Mouse (Mus musculus): Measurements from ENCODE around the gene Gm28043. TPM values are rescaled to one million over a fixed set of nuclear protein-coding genes. Genes with fewer than 3 reads are reported as not detected.

The Gm28043 gene
- total RNA-seq, 1 experiment = 10.2 TPM

DNA sequence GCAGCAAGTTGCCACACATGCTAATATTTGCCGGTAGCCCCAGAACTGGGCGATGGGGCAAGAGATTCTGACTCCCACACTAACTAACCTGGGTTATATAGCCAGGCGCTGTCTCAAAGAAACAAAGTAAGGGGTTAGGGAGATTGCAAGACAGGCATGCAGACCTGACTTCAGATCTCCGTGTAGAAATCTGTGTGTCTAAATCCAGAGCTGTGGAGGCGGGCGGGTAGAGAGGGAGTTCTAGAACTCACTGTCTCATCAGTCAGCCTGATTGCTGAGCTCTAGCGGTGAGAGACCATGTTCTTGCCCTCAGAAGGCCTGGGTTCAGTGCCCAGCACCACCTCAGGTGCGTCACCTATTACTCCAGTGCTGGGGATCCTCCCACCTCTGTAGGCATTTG, 8.8 kb downstream of the Gm28043 start:
- Histone ChIP-seq H3K9me3 (ENCODE audit: control insufficient read depth, insufficient read depth, low read depth, low read length) (no peaks in the 10 kb centered on the region), H3K9ac (ENCODE audit: insufficient read depth, low read depth, low read length, poor library complexity, severe bottlenecking) (no peak overlapping the region), H3K36me3 (ENCODE audit: control insufficient read depth, insufficient read depth, low read length, poor library complexity, severe bottlenecking) (peaks cover 30% of the 10 kb centered on the region), H3K27ac (ENCODE audit: insufficient read depth, low read depth, low read length, poor library complexity, severe bottlenecking) (no peak overlapping the region), H3K4me1 (ENCODE audit: control insufficient read depth in 2 of 2, insufficient read depth in 2 of 2, low read length in 2 of 2, poor library complexity in 1 of 2) (peaks cover 0 to 3% of the 10 kb centered on the region in 2 experiments; a peak in 1 of 4 replicates), H3K4me3 (ENCODE audit: insufficient read depth in 1 of 2, low read depth in 1 of 2, low read length in 2 of 2, poor library complexity in 1 of 2, severe bottlenecking in 1 of 2) (no peak overlapping the region)
- in situ Hi-C loops (cut with MboI; ENCODE audit: low sequenced_read_pairs in 2 of 2, unreplicated experiment in 2 of 2) = no loop called here
- TF ChIP-seq MAFK (IDR thresholded peaks at IDR 0.05; ENCODE audit: insufficient read depth, low read depth, low read length) (no peak), ZNF384 (IDR thresholded peaks at IDR 0.05; ENCODE audit: low read depth, low read length) (no peak), ZC3H11A (IDR thresholded peaks at IDR 0.05; ENCODE audit: borderline replicate concordance, low read depth, low read length) (no peak), CHD2 (IDR thresholded peaks at IDR 0.05; ENCODE audit: low read depth, low read length) (no peak), HCFC1 (IDR thresholded peaks at IDR 0.05; ENCODE audit: borderline replicate concordance, insufficient read depth, low read length) (no peak)
- DNase-seq (ENCODE audit: low read depth, low spot score) = no peak

DNA sequence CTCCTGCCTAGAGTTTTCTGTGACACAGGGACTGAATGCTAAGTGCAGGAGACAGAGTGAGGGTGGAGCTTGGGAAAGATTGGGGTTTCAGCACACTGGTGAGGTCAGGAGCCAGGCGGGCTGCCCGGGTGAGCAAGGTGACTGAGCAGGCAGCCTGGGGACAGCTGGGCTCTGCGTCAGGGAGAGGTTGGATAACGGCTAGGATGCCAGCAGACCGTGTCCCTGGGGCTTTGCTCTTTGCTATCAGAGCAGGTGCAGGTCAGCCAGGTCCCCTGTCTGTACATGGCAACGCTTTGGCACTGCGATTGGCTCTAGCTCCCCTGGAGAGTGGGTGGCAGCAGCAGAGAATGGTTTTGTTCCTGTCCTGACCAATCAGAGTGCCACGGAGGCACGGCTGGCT, 12.6 kb downstream of the Gm28043 start:
- H3K9ac ChIP-seq (ENCODE audit: insufficient read depth, low read depth, low read length, poor library complexity, severe bottlenecking) = peak overlapping the region; percentile 35; the same call in 1 of the 2 replicates
- TF ChIP-seq HCFC1 (IDR thresholded peaks at IDR 0.05; ENCODE audit: borderline replicate concordance, insufficient read depth, low read length) (no peak), MAFK (IDR thresholded peaks at IDR 0.05; ENCODE audit: insufficient read depth, low read depth, low read length) (no peak), ZC3H11A (IDR thresholded peaks at IDR 0.05; ENCODE audit: borderline replicate concordance, low read depth, low read length) (no peak), CHD2 (IDR thresholded peaks at IDR 0.05; ENCODE audit: low read depth, low read length) (no peak), ZNF384 (IDR thresholded peaks at IDR 0.05; ENCODE audit: low read depth, low read length) (no peak)
- DNase-seq (ENCODE audit: low read depth, low spot score) = no peak
- H3K4me1 ChIP-seq (ENCODE audit: control insufficient read depth in 2 of 2, insufficient read depth in 2 of 2, low read length in 2 of 2, poor library complexity in 1 of 2) = peaks cover 0 to 15% of the 10 kb centered on the region in 2 experiments; a peak in 1 of 4 replicates
- H3K4me3 ChIP-seq (ENCODE audit: insufficient read depth in 1 of 2, low read depth in 1 of 2, low read length in 2 of 2, poor library complexity in 1 of 2, severe bottlenecking in 1 of 2) = no peak overlapping the region
- no peak overlapping the region; the same call in 1 of the 2 replicates for H3K27ac ChIP-seq (ENCODE audit: insufficient read depth, low read depth, low read length, poor library complexity, severe bottlenecking)
- peaks cover 38% of the 10 kb centered on the region for H3K36me3 ChIP-seq (ENCODE audit: control insufficient read depth, insufficient read depth, low read length, poor library complexity, severe bottlenecking)
- no peaks in the 10 kb centered on the region for H3K9me3 ChIP-seq (ENCODE audit: control insufficient read depth, insufficient read depth, low read depth, low read length)
- in situ Hi-C loops (cut with MboI; ENCODE audit: low sequenced_read_pairs in 2 of 2, unreplicated experiment in 2 of 2) = no loop called here

DNA sequence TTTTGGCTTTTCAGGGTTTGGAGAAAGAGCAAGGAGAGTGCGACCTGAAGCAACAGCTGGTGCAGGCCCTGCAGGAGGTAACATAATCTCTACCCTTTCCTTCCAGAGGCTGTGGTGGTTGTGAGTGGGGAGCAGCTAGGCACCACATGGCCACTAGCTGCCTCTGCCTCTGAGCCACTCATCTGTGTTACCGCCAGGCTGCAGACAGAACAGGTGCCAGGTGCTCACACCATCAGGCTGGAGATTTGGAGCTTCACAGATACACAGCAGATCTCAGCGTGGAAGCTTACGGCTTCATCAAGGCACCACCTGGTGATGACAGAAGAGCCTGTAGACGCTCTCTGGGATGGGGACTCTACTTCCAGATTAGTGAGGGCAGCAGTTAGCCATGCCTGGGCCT, 14.3 kb downstream of the Gm28043 start:
- peak overlapping the region; percentile 2; the same call in 1 of the 2 replicates for H3K9ac ChIP-seq (ENCODE audit: insufficient read depth, low read depth, low read length, poor library complexity, severe bottlenecking)
- DNase-seq (ENCODE audit: low read depth, low spot score) = no peak
- H3K9me3 ChIP-seq (ENCODE audit: control insufficient read depth, insufficient read depth, low read depth, low read length) = no peaks in the 10 kb centered on the region
- H3K36me3 ChIP-seq (ENCODE audit: control insufficient read depth, insufficient read depth, low read length, poor library complexity, severe bottlenecking) = peaks cover 35% of the 10 kb centered on the region
- H3K27ac ChIP-seq (ENCODE audit: insufficient read depth, low read depth, low read length, poor library complexity, severe bottlenecking) = no peak overlapping the region
- TF ChIP-seq ZNF384 (IDR thresholded peaks at IDR 0.05; ENCODE audit: low read depth, low read length) (no peak), CHD2 (IDR thresholded peaks at IDR 0.05; ENCODE audit: low read depth, low read length) (no peak), HCFC1 (IDR thresholded peaks at IDR 0.05; ENCODE audit: borderline replicate concordance, insufficient read depth, low read length) (no peak), MAFK (IDR thresholded peaks at IDR 0.05; ENCODE audit: insufficient read depth, low read depth, low read length) (no peak), ZC3H11A (IDR thresholded peaks at IDR 0.05; ENCODE audit: borderline replicate concordance, low read depth, low read length) (no peak)
- no peak overlapping the region for H3K4me3 ChIP-seq (ENCODE audit: insufficient read depth in 1 of 2, low read depth in 1 of 2, low read length in 2 of 2, poor library complexity in 1 of 2, severe bottlenecking in 1 of 2)
- in situ Hi-C loops (cut with MboI; ENCODE audit: low sequenced_read_pairs in 2 of 2, unreplicated experiment in 2 of 2) = no loop called here
- peaks cover 0 to 22% of the 10 kb centered on the region in 2 experiments; a peak in 2 of 4 replicates for H3K4me1 ChIP-seq (ENCODE audit: control insufficient read depth in 2 of 2, insufficient read depth in 2 of 2, low read length in 2 of 2, poor library complexity in 1 of 2)

DNA sequence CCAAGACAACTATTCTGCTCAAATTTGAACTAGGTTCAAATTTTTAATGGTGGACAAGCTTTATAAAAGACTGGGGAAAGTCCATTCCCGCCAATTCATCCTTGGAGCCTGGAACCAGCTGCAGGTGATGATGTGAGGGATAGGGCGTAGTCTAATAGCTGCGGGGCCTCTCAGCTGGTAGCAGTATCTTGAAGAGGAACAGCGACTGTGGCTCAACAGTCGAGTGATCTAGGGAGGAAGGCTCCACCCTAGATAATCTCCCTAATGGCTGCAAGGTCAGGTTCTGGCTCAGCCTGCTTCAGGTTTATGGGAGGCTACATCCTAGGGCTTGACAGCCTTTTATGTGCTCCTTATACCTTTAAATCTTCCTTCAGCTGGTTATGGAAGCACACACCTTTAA, 14.9 kb downstream of the Gm28043 start:
- no peak for TF ChIP-seq ZC3H11A (IDR thresholded peaks at IDR 0.05; ENCODE audit: borderline replicate concordance, low read depth, low read length)
- no peak for TF ChIP-seq MAFK (IDR thresholded peaks at IDR 0.05; ENCODE audit: insufficient read depth, low read depth, low read length)
- no peak for TF ChIP-seq CHD2 (IDR thresholded peaks at IDR 0.05; ENCODE audit: low read depth, low read length)
- TF ChIP-seq ZNF384 (IDR thresholded peaks at IDR 0.05; ENCODE audit: low read depth, low read length) = no peak
- TF ChIP-seq HCFC1 (IDR thresholded peaks at IDR 0.05; ENCODE audit: borderline replicate concordance, insufficient read depth, low read length) = no peak
- peaks cover 36% of the 10 kb centered on the region for H3K36me3 ChIP-seq (ENCODE audit: control insufficient read depth, insufficient read depth, low read length, poor library complexity, severe bottlenecking)
- in situ Hi-C loops (cut with MboI; ENCODE audit: low sequenced_read_pairs in 2 of 2, unreplicated experiment in 2 of 2) = no loop called here

More for the DNA sequence above, 14.9 kb downstream of the Gm28043 start:
- DNase-seq (ENCODE audit: low read depth, low spot score) = peak; percentile 43
- Histone ChIP-seq H3K4me1 (ENCODE audit: control insufficient read depth in 2 of 2, insufficient read depth in 2 of 2, low read length in 2 of 2, poor library complexity in 1 of 2) (peaks cover 0 to 25% of the 10 kb centered on the region in 2 experiments; a peak in 2 of 4 replicates), H3K9me3 (ENCODE audit: control insufficient read depth, insufficient read depth, low read depth, low read length) (no peaks in the 10 kb centered on the region), H3K27ac (ENCODE audit: insufficient read depth, low read depth, low read length, poor library complexity, severe bottlenecking) (no peak overlapping the region; the same call in 1 of the 2 replicates), H3K9ac (ENCODE audit: insufficient read depth, low read depth, low read length, poor library complexity, severe bottlenecking) (no peak overlapping the region), H3K4me3 (ENCODE audit: insufficient read depth in 1 of 2, low read depth in 1 of 2, low read length in 2 of 2, poor library complexity in 1 of 2, severe bottlenecking in 1 of 2) (no peak overlapping the region)
